Mouse (Mus musculus): Measurements from ENCODE around the gene Ttc28.

The Ttc28 gene

DNA sequence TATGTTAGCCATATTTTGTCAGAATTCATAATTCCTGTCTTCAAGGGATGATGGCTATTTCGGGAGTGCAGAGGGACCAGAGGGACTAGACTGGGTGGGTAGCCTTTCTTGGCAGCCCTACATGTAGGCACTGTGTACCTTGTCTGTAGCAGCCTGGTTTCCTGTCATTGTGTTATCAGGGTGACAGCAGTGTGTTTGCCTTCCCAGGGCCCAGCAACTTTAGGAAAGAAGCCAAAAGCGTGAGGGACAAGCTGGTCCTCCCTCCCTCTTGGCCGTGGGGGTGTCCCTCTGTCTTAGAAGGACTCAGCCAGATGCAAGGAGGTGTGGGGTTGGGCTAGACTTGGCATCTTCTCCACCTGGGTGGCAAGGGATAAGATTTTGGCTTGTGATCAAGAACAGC is 387.5 kb downstream of the Ttc28 start:
- no peak for DNase-seq (ENCODE audit: extremely low spot score, low spot score)

DNA sequence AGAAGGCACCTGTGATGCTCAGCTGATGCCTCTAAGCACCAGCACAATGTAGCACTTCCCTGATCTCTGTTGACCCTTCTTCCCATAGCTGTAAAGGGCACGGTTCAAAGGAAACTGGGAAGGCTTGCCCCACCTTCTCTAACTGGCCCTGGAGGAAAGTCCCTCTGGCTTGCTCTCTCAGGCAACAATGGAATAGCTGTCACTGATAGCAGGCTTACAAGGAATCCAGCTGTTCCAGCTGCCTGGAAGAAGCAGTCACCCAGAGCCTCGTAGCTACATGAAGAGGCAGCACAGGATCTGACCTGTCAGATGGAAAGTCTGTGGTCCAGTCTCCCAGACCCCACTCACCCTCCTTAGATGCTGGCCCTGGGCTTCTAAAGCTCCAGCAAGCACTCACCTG is 389.2 kb downstream of the Ttc28 start:
- no peak for DNase-seq (ENCODE audit: extremely low spot score, low spot score)

DNA sequence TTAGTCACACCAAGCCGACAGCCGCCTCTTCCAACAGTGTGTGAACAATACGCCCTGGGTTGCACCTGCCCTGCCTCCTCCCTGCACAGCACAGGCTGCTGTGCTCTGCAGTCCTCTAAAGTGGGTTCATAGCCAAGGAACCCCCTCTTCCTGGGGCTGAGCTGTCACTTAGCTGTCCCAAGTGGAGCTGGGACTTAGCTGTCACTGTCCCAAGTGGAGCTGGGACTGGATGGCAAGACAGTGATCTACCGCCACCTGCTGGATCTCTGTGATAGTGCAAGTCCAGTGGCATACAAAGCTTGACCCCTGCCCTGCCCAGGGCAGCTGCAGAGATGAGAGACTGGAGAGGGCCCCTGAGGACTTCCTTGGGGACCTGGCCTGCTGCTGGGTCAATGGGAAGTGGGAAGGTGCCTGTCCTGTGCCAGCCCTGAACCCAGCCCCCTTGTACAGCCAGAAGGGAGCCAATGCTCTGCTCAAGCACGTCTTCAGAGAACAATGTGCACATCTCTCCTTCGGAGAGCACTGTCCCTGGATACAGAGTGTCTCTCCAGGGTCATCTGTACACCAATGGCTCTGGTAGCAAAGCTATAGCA is 390.1 kb downstream of the Ttc28 start:
- peak; percentile 89 for DNase-seq (ENCODE audit: extremely low spot score, low spot score)

DNA sequence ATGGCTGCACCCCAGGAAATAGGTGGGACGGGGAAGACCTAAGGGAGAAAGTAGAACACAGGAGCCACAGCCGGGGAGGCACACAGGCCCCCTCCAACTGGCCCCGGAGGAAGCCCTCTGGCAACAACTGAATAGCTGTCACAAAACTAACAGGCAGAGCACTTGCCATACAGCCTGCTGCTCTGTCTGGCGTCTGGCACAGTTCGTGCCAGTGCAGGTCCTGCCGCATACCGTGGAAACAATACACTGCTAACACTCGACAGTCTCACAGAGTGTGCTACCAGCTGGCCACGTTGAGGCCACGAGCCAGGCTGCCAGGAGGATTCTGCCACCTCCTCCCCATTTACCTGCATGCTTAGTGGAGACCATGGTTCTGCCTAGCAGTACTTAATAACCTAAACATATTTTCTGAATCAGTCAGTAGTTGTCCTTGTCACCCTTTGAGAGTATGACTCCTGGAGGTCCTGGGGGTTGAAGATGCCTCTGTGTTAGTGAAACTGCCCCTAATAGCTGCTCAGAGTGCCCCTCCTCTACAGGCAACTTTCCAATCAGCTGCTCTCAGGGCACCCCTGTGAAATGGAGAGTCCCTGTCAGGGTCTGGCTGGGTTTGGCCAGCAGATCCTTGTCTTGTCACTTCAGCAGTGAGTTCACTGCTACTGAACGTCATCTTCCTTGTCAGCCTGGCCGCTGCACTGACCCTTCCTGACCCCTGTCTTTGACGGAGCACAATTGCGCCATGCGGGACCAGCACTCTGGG is 390.8 kb downstream of the Ttc28 start:
- DNase-seq (ENCODE audit: extremely low spot score, low spot score), result no peak

DNA sequence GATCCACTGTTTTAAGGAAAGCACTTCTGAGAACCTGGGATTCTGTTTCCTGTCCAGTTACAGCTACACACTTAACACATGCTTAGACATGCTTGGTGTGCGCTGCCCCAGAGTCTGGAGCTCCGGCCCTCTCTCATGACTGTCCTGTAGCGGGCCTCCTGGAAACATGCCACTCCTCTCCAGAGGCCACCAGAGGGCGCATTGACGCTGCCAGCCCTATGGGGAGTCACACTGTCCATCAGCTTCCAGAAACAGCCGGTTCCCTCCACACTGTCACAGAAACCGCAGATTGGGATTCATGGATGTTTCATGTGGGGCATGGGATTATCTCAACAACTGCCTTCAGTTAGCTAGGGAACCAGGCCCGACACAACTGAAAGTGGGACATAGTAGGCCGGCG is 394.0 kb downstream of the Ttc28 start:
- DNase-seq (ENCODE audit: extremely low spot score, low spot score), result peak; percentile 87

DNA sequence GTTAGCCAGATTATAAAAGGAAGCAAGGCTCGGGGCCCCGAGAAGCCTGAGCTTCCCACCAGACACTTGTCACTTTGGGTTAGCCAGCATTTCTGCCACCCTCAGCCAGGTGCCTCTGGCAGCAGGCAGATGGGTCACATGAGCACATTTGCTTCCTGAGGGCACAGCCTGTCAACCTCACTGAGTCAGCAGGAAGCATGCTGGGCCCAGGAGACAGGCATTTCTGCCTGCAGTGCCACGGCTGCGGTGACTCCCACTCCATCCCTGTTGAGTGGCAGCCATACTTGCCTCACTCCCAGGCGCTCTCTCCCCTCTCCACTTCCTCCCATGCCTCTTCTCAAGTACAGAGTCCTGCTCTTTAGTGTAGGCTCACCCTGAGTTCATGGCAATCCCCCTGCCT is 395.3 kb downstream of the Ttc28 start:
- DNase-seq (ENCODE audit: extremely low spot score, low spot score), result no peak

DNA sequence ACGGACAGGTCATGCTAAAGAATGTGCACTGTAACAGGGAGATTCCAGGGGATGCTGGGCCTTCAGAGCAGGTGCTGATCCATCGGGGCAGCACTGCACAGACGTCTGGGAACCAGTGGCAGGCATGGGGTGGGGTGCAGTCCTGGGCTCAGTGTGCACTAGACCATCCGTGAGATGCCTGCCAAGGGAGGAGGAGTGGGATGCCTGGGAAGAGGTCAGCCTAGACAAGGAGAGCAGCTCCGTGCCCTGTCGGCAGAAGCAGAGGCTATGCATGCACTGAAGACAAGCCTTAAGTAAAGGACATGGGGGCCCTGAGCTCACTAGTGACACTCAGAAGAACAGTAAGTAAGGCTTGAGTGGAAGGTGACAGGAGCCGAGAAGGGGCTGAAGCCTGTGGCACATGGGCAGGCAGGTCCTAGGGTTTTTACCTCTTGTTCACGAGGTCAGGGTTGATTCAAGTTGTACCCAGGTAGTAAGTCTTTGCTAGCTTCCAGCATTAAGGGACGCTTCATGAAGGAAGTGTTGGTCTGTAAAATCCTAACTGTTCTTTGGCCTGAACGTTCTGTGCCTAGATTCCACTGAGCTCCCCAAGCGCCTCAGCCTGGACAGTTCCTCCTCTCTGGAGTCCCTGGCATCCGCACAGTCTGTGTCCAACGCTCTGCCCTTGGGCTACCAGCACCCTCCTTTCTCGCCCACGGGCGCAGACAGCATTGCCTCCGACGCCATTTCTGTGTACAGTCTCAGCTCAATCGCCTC is 405.0 kb downstream of the Ttc28 start:
- DNase-seq (ENCODE audit: extremely low spot score, low spot score), result no peak

DNA sequence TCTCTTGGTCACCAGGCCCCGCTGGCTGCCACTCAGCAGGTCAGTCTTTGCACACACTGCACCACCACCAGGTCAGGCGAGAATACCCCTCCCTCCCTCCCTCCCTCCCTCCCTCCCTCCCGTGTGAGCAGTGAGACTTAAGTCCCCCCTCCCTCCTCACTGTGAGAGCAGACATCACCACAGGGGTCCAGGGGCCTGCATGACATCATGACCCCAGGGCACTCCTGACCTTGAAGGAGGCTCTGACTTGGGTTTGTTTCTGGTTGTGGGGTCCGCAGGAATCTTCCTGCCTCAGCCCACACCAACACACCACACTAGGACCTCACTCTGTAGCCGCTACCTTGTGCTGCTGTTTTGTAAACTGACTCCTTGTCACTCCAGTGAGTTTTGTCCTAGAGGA is 408.0 kb downstream of the Ttc28 start:
- no peak for DNase-seq (ENCODE audit: extremely low spot score, low spot score)

DNA sequence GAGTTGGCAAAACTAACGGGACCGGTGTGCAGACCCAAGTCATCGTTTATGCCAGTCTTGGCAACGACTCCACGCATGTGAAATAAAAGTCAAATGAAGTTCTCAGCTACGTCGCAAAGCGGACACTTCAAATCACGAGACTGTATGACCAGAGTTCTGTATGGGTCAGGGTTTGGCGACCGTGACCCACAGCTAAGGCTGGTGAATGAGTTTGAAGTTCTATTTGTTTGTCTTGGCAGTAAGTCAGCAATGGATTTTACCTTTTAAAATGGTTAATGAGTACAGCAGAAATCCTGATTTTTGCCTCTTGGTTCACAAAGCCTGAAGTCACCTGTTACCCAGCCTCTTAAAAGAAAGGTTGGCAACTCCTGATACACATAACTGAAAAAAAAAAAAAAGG is 408.9 kb downstream of the Ttc28 start:
- DNase-seq (ENCODE audit: extremely low spot score, low spot score), result no peak

DNA sequence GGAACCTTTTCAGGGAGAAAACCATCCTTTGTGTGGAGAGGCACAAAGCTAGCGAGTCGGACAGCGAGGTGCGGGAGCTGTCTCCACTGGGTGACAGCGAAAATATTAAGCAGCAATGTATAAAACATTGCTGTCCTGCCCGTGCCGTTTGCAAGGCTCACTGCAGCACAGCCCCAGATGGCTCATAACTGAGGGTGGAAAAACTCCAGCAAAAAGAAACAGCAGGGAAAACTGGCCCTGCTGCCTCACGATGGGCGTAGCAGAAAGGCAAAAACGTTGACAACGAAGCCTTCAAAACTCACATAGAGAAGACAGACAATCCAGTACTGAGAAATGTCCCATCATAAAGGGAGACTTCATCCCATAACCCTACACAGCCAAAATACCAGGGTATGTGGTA is 410.5 kb downstream of the Ttc28 start:
- no peak for DNase-seq (ENCODE audit: extremely low spot score, low spot score)

DNA sequence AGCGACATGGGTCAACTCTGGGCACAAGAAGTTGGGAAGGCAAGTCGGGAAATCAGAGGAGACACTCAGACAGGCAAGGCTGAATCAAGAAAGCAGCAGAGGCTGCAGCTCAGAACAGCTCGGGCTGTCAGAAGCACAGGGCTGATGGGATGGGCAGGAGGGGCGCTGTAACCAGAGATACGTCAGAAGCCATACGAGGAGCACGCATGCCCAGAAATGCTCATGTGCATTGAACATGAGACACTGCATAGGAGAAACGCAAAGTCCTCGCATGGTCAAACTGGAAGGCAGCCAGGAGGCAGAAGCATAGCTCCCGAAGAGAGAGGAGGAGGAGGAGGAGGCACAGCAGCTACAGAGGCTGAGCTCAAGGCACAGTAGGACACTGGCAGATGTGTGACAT is 412.0 kb downstream of the Ttc28 start:
- DNase-seq (ENCODE audit: extremely low spot score, low spot score), result no peak

DNA sequence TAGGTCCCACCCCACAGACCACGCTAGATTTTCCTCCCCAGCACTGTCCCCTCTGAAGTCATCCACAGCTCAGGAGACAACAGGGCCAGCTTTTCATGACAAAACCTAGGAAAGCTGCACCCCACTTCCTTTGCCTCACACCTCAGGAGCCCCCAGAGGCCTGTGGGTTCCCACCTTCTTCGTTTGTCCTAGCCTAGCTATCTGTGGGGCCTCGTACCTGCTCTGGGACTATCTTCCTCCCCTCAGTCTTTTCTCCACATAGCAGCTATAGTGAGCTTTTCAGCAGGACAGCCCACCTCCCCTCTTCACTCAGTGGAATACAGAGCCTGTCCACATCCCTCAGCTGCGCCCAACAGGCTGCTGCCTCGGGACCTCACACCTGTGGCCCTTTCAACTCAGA is 418.2 kb downstream of the Ttc28 start:
- DNase-seq (ENCODE audit: extremely low spot score, low spot score), result no peak

DNA sequence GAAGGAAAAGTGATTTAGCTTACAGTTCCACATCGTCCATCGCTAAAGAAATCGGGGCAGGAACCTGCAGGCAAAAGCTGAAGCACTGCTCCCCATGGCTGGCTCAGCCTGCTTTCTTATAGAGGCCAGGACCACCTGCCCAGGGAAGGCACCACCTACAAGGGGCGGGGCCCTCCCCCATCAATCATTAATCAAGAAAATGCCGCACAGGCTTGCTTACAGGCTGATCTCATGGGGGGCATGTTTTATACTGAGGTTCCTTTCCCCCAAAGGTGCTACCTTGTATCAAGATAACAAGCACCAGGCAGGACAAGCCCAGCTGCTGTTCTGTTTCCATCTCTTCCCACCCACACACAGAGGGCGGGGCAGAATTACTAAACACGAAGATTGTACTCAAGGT is 419.1 kb downstream of the Ttc28 start:
- DNase-seq (ENCODE audit: extremely low spot score, low spot score), result no peak

DNA sequence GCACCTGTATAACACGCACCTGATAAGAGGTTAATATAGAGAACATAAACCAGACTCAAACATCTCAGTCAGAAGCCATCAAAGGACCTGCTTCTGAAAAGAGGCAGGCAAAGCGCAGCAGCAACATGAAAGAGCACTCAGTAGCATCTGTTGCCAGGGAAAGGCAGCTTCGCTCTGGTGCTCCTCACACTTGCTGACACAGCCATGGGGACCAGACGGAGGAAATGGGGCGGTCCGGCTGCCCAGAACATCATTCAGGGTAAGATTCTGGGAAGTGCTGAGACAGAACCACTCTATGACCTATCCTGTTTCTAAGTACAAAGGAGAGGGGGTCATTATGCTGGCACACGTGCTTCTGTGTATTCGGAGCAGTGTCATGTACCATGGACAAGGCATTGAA is 421.2 kb downstream of the Ttc28 start:
- DNase-seq (ENCODE audit: extremely low spot score, low spot score), result no peak

DNA sequence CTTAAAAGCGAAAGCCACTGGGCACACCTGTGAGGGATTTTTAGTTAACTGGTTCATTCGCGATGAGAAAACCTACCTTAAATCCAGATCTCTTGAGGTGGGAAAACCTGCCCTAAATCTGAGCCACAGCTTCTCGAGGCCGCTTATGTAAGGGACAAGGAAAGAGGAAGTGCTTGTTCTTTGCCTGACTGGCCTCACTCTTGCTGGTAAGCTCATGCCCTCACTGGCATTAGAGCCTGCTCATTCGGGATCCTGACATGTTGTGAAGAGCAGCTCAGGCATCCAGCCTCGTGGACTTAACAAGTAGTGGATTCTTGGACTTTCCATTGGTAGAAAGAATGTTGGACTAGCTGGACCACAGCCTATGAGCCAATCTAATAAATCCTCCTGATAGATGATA is 422.1 kb downstream of the Ttc28 start:
- no peak for DNase-seq (ENCODE audit: extremely low spot score, low spot score)

DNA sequence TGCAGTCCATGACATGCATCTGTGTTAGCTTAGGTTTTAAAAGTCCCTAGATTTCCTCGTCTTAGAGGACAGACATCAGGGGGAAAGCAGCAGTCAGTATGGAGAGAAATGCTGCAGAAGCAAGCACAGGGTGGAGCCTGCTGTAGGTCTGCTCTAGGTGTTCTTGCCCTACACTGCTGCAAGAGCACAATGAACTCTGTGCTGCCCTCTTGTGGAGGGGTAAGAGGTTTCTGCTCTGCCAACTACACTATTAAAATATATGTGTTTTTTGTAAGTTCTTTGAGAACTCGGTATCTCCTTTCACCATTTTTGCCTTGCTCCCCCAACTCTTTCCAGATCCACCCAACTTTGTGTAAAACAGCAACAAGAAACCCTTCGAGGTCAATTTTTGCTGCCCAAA is 425.1 kb downstream of the Ttc28 start:
- no peak for DNase-seq (ENCODE audit: extremely low spot score, low spot score)

DNA sequence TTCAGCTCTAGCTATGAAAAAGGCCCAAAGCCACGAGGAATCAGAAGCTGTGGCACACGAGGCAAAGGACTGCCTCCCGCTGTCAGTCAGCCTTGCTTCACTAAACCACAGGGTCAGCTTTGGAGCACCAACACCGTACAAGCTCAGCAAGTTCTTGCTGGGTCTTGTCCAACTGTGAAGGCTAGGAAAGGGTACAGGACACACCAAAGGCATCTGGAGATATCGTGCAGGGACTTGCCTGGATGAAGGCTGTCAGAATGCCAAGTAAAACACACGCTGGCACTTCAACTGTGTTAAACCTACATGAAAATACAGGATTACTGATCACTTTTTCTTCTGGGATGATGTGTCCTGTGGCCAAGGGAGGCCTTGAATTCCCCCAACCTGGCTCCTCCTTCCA is 430.6 kb downstream of the Ttc28 start:
- DNase-seq (ENCODE audit: extremely low spot score, low spot score), result no peak

DNA sequence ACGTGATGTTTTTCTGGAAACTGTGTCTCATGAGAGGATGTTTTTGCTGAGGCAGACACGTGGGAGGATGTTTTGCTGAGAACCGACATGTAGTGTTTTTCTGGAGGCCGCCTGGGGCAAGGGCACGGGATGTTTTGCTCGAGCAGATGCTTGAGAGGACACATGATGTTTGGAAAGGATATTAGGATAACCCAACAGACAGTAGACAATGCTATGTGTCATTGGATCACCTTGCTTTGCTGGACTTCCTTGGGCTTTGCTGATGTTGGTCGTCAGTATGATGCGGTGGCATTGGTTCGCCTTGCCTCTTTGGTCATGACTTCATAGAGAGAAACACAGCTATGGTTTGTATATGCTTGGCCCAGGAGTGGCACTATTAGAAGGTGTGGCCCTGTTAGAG is 434.2 kb downstream of the Ttc28 start:
- DNase-seq (ENCODE audit: extremely low spot score, low spot score), result no peak

DNA sequence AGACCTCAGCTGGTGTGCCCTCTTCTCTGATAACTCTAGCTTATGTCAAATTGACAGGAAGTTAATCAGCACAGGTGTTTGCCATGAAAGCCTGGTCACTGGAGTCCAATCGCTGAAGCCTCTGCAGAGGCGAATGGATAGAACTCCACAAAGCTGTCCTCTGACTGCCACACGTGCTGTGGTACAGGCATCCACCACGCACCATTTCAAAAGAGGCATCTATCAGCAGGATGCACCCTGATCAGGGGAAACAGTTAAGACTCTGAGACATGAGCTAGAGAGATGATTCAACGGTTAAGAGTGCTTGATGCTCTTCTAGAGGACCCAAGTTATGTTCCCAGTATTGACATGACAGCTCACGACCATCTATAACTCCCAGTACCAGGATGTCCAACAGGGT is 435.5 kb downstream of the Ttc28 start:
- DNase-seq (ENCODE audit: extremely low spot score, low spot score), result no peak

DNA sequence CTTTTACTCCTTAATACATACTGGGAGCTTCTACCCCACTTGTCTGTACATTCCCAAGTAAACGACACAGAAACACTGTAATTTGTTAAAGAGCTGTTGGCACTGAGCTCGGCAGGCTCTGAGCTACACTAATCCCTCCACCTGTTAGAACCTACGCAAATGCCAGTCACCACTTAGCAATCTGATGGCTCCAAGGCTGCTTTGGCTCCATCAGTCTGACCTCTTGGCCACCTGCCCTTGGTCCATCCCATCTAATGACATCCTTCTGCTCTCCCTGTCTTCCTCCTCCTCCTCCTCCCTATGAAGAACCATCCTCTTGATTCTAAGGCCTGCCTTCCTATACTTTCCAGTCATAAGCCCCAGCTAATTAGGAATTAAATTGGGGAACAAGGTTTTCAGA is 437.9 kb downstream of the Ttc28 start:
- DNase-seq (ENCODE audit: extremely low spot score, low spot score), result no peak

DNA sequence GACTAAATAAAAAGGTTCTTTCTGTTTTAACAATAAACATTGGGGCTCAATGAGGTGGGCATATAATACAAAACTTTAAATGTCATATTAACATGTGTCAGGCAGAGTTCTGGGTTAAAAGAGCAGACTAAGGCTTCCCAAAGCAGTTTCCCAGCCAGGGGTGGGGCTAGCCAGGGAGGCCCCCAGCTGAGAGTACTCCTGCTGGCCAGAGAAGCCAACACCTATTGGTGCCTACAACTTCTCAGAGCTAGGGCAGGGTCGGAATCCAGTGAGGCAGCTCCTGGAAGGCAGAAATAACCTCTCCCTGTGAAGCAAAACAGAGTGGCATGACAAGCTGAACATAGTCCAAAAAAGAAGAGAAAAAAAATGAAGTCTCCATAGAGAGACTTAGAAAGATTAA is 439.3 kb downstream of the Ttc28 start:
- DNase-seq (ENCODE audit: extremely low spot score, low spot score), result no peak

DNA sequence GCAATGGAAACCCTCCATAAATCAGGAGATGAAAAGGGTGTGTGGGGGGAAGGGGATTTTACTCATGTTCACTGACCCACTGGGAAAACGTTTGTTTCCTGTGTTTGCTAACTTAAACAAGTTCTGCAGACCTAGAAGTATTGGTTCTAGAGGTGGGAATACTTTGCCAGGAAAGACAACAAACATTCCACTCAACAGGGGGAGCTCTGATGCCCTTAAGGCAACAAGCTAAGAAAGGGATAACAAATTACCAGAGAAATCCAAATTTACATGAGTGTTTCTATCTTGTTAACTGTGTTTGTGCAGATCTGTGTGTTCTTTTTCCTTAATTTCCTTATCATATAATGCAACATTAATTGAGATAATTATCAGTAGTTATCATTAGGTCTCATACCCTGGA is 446.2 kb downstream of the Ttc28 start:
- no peak for DNase-seq (ENCODE audit: extremely low spot score, low spot score)

DNA sequence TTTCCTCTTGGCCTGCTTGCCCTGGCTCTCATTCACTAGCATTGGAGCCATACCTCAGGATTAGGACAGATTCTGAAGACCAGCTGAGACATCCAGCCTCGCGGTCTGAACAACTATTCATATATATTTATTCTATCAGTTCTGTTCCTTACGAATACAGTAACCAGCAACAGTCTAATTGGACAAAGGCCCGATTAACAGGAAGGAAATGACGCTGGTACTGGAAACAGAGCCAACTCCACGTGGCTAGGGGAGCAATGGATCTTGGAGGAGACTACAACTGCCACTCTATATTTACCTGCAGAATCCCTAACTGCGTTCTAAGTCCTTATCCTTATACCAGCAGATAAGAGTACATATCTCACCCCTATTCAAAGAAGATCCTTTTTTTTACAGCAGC is 447.8 kb downstream of the Ttc28 start:
- no peak for DNase-seq (ENCODE audit: extremely low spot score, low spot score)

All from neural tube, embryonic 10.5 days (tissue).